Mouse (Mus musculus): Measurements from ENCODE around the gene Itsn1.

Itsn1 gene

GRCm38 (mm10) chr16:91875567-91876344 is 146.7 kb downstream of the Itsn1 start:
- DNase-seq (ENCODE audit: low spot score) = no peak

DNA sequence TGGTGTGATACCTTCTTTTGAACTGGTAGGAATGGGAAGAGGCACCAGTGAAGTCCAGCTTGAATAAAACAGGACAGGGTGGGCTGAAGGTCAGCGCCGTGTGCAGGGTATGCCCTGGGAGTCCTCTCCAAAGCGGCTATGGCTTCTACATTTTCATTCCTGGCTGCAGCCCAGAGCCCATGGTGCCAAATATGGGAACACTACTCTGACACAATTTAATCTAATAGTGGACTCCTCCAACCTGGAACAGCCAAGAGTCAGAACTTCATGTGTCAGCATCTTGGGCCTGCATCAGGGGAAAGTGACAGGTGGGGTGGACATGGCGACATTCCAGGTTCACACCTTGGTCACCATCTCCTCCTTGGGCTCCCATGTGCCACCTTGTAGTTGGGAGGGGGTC is 147.4 kb downstream of the Itsn1 start:
- DNase-seq (ENCODE audit: low spot score) = no peak

DNA sequence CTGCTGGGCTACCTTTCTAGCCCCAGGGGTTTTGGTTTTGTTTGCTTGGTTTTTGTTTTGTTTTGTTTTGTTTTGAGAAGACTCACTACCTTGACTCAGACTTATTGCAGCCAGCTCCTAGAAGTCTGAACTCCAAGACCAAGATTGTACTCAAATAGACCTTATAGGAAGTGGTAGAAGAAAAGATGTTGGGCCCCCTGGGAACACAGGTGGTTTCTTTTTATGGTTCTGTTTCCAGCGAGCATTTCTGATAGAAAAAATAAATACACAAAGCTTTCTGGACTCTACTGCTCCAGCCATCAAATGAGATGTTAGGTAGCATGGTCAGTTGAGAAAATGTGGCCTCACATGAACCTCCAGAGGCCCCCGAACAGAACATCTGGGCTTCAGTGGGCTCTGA is 150.0 kb downstream of the Itsn1 start:
- DNase-seq (ENCODE audit: low spot score) = no peak

GRCm38 (mm10) chr16:91880869-91881767 is 152.0 kb downstream of the Itsn1 start:
- DNase-seq (ENCODE audit: low spot score) = no peak

DNA sequence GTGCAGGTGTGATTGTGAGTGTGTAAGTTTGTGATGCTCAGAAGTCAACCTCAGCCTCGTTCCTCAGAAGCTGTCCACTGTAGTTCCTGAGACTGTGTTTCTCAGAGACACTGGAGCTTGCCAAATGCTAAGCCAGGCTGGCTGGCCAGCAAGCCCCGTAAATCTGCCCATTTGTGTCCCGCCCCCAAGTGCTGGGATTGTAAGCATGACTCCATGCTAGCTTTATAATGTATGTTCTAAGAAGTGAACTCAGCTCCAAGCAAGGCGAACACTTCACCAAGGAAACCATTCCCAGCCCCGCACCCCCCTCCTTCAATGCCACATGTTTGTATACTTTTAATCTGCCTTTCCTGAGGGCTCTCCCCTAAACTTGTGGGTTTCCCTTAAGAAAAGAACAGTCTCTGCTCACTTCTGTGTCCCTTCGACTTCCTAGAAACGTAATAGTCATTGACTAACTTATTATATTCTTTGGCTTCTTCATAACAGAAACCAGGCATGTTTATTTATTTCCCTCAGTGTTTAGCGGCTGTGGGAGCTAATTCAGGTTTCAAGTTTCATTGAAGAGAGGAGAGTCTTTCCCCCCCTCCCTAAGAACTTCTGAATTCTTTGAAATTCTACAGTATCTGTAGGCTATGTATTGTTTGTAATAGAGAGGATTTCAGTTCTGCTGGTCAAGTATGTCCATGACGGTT is 153.2 kb downstream of the Itsn1 start:
- no peak for DNase-seq (ENCODE audit: low spot score)

GRCm38 (mm10) chr16:91883636-91884035 is 154.6 kb downstream of the Itsn1 start:
- no peak for DNase-seq (ENCODE audit: low spot score)

- peak; percentile 56 for DNase-seq (ENCODE audit: low spot score)
These were observed 155.1 kb downstream of the Itsn1 start for GRCm38 (mm10) chr16:91884196-91884595.

- no peak for DNase-seq (ENCODE audit: low spot score)
These were observed 156.5 kb downstream of the Itsn1 start for GRCm38 (mm10) chr16:91885389-91886122.

DNA sequence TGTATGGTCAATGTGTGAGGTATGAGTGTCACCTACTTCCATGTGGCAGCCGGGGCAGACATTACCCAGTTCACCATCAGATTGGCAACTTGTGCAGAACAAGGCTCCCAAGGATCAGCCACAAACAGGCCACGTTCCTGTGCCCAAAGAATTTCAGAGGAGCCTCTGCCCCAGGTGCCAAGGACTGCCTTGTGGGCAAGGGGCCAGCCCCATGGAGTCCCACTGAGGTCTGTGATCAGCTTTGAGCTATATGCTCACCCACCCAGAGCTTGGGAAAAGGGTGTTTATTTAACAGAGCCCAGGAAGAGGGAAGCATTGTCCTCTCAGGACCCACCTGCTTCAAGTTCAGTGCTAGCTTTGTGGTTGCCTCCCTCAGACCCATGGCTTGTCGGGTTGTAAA is 159.3 kb downstream of the Itsn1 start:
- DNase-seq (ENCODE audit: low spot score) = no peak

GRCm38 (mm10) chr16:91889831-91890230 is 160.8 kb downstream of the Itsn1 start:
- no peak for DNase-seq (ENCODE audit: low spot score)

- peak; percentile 72 for DNase-seq (ENCODE audit: low spot score)
These were observed 162.1 kb downstream of the Itsn1 start for GRCm38 (mm10) chr16:91891218-91891617.

DNA sequence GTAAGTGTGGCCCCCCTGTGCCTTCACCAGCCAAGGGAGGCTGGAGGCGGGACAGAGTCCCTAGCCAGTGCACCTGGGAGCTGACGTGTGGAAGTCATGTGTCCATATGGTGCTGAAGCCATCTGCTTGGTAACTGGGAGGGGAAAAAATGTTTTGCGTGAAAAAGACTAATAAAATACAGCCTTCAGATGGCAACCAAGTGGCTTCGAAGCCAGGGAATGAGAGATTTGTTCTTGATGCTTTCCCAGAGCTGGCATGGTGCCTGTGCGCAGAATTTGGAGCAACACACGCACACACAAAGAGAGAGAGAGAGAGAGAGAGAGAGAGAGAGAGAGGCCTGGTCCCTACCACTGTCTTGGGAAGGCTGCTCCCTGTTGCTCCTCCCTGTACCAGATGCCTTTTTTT is 167.3 kb downstream of the Itsn1 start:
- DNase-seq (ENCODE audit: low spot score) = no peak

DNA sequence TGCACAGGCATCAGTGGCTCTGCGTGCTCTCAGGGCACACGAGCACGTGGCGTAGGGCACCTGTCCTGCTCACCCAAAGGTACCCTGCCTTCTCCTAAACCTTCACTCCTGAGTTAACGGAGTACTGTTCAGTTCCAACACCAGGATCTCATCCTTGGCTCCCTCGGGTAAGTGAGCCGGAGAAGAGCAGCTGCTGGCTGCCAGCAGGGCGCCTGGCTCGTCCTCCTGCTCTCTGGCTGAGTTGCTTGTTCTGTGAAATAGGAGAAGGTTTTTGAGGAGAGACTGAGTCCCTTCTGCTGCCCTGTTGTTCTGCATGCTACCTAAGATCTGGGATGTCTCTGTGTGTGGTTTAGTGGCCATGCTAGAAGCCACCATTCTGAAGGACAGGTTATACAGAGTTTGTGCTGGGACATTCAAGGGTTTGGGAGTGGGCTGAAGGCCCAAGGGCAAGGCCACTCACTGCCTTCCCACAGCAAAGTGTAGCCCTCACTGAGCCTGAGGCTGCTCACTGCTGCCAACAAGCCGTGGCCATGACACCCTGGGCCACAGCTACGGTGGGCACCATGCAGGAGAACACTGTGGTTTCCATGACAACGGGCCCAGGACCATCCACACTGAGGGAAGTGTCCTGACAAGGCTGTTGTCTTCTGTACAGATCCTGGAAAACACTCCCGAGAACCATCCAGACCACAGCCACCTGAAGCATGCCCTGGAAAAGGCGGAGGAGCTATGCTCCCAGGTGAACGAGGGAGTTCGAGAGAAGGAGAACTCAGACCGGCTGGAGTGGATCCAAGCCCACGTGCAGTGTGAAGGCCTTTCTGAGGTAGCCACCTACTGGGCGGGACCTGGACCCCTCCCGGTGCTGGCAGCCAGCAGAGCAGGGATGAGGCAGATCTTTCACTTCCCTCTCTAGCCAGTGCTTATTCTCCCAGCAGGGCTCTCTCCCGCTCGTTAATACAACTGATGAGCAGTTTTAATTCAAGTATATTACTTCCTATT is 170.1 kb downstream of the Itsn1 start:
- no peak for DNase-seq (ENCODE audit: low spot score)

GRCm38 (mm10) chr16:91900274-91900673 is 171.2 kb downstream of the Itsn1 start:
- no peak for DNase-seq (ENCODE audit: low spot score)

GRCm38 (mm10) chr16:91903801-91904506 is 174.9 kb downstream of the Itsn1 start:
- no peak for DNase-seq (ENCODE audit: low spot score)

GRCm38 (mm10) chr16:91905127-91905860 is 176.2 kb downstream of the Itsn1 start:
- DNase-seq (ENCODE audit: low spot score) = no peak

GRCm38 (mm10) chr16:91905987-91906386 is 176.9 kb downstream of the Itsn1 start:
- no peak for DNase-seq (ENCODE audit: low spot score)

DNA sequence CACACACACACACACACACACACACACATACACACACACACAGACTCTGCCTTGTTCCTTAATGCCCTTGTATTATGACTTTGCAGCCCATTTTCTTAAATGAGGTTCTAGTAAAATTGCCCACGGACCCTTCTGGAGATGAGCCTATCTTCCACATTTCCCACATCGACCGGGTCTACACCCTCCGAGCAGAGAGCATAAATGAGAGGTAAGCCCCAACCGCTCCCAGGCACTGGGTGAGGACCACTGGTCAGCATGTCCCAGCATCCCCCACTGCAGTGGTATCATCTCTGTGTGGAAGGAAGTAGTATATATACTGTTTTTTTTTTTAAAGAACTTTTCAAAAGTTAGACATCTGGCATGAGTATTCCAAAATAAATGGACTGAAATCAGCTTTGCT is 177.6 kb downstream of the Itsn1 start:
- DNase-seq (ENCODE audit: low spot score) = no peak

GRCm38 (mm10) chr16:91907158-91907557 is 178.1 kb downstream of the Itsn1 start:
- no peak for DNase-seq (ENCODE audit: low spot score)

Measured in testis, postnatal 14 days (tissue).